Mouse (Mus musculus): ENCODE measurements at regions not wholly inside any gene's neighbourhood (a gene's known extent, or its start where the extent isn't known, plus 50 kb on each side); places are given as distances from the start of the nearest gene placed in this dataset.

DNA sequence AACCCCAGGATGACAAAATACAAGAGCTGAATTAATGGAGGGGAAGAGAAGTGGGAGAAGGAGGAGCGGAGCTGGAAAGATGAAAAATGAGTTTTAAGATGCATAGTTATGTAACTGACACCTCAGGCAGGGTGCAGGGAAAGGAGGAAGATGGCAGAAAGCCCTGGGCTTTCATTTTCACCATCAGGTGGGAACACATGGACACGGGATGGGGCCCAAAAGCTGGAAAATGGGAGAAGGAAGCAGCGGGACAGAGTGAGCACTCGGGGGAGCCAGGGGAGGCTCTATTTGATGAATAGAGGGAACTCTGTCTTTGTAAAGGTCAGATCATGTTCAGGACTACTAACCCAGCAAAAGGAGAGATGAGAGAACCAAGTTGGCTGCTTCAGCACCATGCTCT, 516.6 kb upstream of the Tnp1 start:
- Histone ChIP-seq H3K4me2 (no peak overlapping the region), H3K27me3 (replicated peaks) (no peaks in the 10 kb centered on the region), H3K4me1 (no peaks in the 10 kb centered on the region), H3K27ac (replicated peaks) (no peak overlapping the region), H3K36me3 (no peaks in the 10 kb centered on the region), H3K9ac (no peak overlapping the region), H3K9me3 (no peaks in the 10 kb centered on the region), H3K4me3 (no peak overlapping the region)
- ATAC-seq (ENCODE audit: extremely low read depth, insufficient number of reproducible peaks, low FRiP score, low TSS enrichment), result no peak
- WGBS, result 88% methylated on average over 4 of the region's 4 CpGs

DNA sequence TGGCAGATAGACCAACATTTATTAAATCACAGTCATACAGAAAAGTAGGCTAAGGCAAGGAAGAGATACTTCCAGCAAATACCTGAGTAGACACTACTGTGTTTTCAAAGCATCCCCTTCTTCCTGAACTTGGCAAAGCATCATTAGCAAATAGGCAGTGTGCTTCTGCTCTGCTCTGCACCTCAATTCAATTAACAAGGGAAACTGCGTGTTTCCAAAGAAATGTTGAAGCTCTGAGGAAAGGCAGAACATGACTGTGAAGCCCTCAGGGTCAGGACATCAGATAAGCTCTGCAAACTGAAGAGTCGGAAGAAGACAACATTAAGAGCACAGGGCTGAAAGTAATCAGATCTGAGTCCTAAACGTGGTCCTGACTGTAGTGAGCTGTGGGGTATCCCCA, 516.1 kb upstream of the Tnp1 start:
- H3K27ac ChIP-seq (replicated peaks), result no peak overlapping the region
- 30% methylated on average over 3 of the region's 3 CpGs for WGBS
- no peak for ATAC-seq (ENCODE audit: extremely low read depth, insufficient number of reproducible peaks, low FRiP score, low TSS enrichment)

DNA sequence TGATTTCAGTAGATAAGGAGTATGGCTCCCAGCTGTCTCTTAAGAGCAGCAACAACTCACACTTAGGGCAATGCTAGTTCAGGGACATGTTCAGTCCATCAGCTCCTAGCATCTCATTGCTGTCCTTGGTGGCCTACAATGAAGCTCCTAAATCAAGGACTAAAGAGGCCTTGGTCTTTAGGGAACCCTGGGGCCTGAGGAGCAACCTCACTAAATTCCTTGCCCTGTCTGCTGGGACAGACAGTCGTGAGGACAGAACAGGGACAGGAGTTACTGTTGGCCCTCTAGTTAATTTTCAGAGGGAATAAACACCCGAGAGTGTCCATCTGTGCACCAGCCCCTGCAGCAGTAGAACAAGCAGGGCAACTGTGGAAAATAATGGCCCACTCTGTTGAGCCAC, 514.6 kb upstream of the Tnp1 start:
- H3K9me3 ChIP-seq, result no peaks in the 10 kb centered on the region
- WGBS, result 67% methylated on average over 2 of the region's 2 CpGs
- H3K36me3 ChIP-seq, result no peaks in the 10 kb centered on the region
- no peaks in the 10 kb centered on the region for H3K4me1 ChIP-seq
- H3K4me3 ChIP-seq, result no peak overlapping the region
- H3K27ac ChIP-seq (replicated peaks), result no peak overlapping the region
- no peak overlapping the region for H3K9ac ChIP-seq
- H3K27me3 ChIP-seq (replicated peaks), result no peaks in the 10 kb centered on the region
- H3K4me2 ChIP-seq, result no peak overlapping the region
- ATAC-seq (ENCODE audit: extremely low read depth, insufficient number of reproducible peaks, low FRiP score, low TSS enrichment), result no peak

More for the DNA sequence above, 516.1 kb upstream of the Tnp1 start:
- H3K36me3 ChIP-seq, result no peaks in the 10 kb centered on the region
- no peaks in the 10 kb centered on the region for H3K9me3 ChIP-seq
- H3K9ac ChIP-seq, result no peak overlapping the region
- H3K4me1 ChIP-seq, result no peaks in the 10 kb centered on the region
- H3K4me2 ChIP-seq, result no peak overlapping the region
- H3K27me3 ChIP-seq (replicated peaks), result no peaks in the 10 kb centered on the region
- H3K4me3 ChIP-seq, result no peak overlapping the region

DNA sequence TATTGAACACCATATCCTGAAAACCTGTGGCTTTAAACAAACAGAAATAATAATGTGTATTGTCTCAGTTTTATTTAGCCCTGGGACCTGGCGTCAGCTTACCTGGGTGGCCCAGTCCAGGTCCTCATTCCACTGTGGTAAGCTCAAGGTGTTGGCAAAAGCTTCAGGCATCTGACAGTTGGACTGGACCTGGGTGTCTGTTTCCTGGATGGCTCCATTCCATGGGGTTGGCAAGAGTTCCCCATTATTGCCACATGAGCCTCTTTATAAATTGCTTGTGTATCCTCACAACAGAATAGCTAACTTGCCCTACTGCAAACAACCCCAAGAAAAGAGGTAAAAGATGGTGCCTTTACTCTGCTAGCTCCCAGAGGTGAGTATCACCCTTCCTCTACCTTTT, 512.9 kb upstream of the Tnp1 start:
- H3K4me2 ChIP-seq, result no peak overlapping the region
- no peak overlapping the region for H3K4me3 ChIP-seq
- H3K36me3 ChIP-seq, result no peaks in the 10 kb centered on the region
- H3K4me1 ChIP-seq, result no peaks in the 10 kb centered on the region
- no peaks in the 10 kb centered on the region for H3K9me3 ChIP-seq
- WGBS, result 85% methylated on average over 1 of the region's 1 CpGs
- no peak overlapping the region for H3K27ac ChIP-seq (replicated peaks)
- no peak for ATAC-seq (ENCODE audit: extremely low read depth, insufficient number of reproducible peaks, low FRiP score, low TSS enrichment)
- H3K9ac ChIP-seq, result no peak overlapping the region
- no peaks in the 10 kb centered on the region for H3K27me3 ChIP-seq (replicated peaks)

DNA sequence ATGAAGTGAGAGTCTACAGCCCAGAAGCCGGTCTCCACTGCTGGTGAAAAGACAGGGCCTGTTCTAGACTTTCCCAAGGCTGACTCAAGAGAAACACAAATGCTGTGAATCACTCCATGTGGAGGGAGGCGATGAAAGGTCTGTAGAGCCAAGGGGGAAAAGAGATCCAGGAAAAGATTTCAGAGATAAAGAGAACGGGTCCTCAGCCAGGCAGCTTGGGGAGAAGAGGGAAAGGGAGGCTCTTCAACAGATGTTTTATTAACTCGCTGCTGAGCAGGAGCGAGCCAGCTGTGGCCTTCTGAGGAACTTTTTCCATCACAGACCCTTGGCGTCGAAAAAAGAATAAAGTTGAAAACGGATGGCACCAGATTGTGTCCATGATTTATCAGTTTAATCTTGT, 500.7 kb upstream of the Tnp1 start:
- no peak overlapping the region for H3K4me3 ChIP-seq
- no peak overlapping the region for H3K9ac ChIP-seq
- 66% methylated on average over 8 of the region's 8 CpGs for WGBS
- no peak overlapping the region for H3K4me2 ChIP-seq
- no peaks in the 10 kb centered on the region; the same call in 1 of the 2 replicates for H3K27me3 ChIP-seq (replicated peaks)
- no peaks in the 10 kb centered on the region for H3K4me1 ChIP-seq
- H3K9me3 ChIP-seq, result no peaks in the 10 kb centered on the region
- no peak overlapping the region for H3K27ac ChIP-seq (replicated peaks)
- no peak for ATAC-seq (ENCODE audit: extremely low read depth, insufficient number of reproducible peaks, low FRiP score, low TSS enrichment)
- no peaks in the 10 kb centered on the region for H3K36me3 ChIP-seq

DNA sequence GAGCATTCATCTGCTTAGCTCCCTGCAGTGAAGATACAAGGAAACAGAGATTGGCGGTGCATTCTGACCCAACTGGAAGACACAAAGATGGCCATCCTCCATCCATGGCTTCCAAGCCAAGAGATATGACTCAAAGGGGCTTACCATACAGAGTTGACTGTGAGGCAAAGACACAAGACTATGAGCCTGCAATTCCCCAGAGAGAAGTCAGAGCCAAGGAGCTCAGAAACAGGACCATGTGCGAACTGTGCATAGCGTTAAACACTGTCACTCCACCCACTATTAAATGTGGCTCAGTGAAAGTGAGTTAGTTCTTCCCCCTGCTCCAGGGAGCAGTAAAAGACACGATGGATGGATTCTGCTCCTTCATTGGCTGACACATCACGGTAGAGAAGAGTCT, 500.1 kb upstream of the Tnp1 start:
- no peaks in the 10 kb centered on the region; the same call in 1 of the 2 replicates for H3K27me3 ChIP-seq (replicated peaks)
- no peak overlapping the region for H3K4me3 ChIP-seq
- no peaks in the 10 kb centered on the region for H3K36me3 ChIP-seq
- H3K4me1 ChIP-seq, result no peaks in the 10 kb centered on the region
- 79% methylated on average over 5 of the region's 5 CpGs for WGBS
- H3K9me3 ChIP-seq, result no peaks in the 10 kb centered on the region
- H3K4me2 ChIP-seq, result no peak overlapping the region
- no peak overlapping the region for H3K27ac ChIP-seq (replicated peaks)
- H3K9ac ChIP-seq, result no peak overlapping the region
- no peak for ATAC-seq (ENCODE audit: extremely low read depth, insufficient number of reproducible peaks, low FRiP score, low TSS enrichment)

DNA sequence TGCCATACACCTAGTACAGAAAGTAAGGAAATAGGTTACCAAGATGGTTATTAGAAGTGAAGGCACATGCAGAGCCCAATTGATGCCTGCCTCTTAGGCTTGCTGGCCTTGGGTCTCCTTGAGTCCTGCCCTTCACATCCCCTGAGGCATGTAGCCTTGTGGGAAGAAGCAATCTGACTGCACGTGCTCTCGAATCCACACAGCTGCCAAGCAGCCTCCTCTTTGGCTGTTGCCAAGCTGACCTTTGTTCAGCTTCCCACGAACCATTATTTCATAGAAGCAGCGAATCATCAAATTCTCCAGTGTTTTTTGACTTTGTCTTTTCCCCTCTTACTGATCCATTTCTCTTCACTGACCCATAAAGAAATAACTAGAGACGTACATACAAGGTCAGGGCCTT, 498.1 kb upstream of the Tnp1 start:
- no peak overlapping the region for H3K4me2 ChIP-seq
- H3K9me3 ChIP-seq, result no peaks in the 10 kb centered on the region
- no peaks in the 10 kb centered on the region; the same call in 1 of the 2 replicates for H3K27me3 ChIP-seq (replicated peaks)
- ATAC-seq (ENCODE audit: extremely low read depth, insufficient number of reproducible peaks, low FRiP score, low TSS enrichment), result no peak
- no peaks in the 10 kb centered on the region for H3K4me1 ChIP-seq
- no peaks in the 10 kb centered on the region for H3K36me3 ChIP-seq
- H3K9ac ChIP-seq, result no peak overlapping the region
- WGBS, result 75% methylated on average over 5 of the region's 5 CpGs
- H3K27ac ChIP-seq (replicated peaks), result no peak overlapping the region
- no peak overlapping the region for H3K4me3 ChIP-seq

DNA sequence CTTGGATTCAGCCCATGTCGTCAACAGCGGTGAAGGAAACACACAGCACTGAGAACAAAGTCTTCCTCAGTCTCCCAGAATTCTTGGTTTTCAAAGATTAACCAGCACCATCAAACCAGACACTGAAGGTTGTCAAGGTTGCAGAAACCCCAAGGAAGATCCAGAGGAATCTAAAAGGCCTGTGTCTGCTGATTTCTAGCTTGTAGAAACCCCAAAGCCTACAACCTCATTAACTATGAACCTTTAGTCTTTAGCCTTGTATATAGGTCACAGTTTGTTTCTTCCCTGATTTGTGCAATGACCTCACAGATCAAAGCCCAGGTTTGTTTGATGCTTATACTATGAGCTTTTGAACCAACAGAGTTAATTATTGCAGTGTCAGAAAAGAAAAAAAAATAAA, 497.1 kb upstream of the Tnp1 start:
- H3K27me3 ChIP-seq (replicated peaks), result no peaks in the 10 kb centered on the region; the same call in 1 of the 2 replicates
- H3K4me3 ChIP-seq, result no peak overlapping the region
- no peaks in the 10 kb centered on the region for H3K36me3 ChIP-seq
- H3K4me1 ChIP-seq, result no peaks in the 10 kb centered on the region
- no peak overlapping the region for H3K9ac ChIP-seq
- 86% methylated on average over 2 of the region's 2 CpGs for WGBS
- no peak overlapping the region for H3K27ac ChIP-seq (replicated peaks)
- no peaks in the 10 kb centered on the region for H3K9me3 ChIP-seq
- ATAC-seq (ENCODE audit: extremely low read depth, insufficient number of reproducible peaks, low FRiP score, low TSS enrichment), result no peak
- H3K4me2 ChIP-seq, result no peak overlapping the region

DNA sequence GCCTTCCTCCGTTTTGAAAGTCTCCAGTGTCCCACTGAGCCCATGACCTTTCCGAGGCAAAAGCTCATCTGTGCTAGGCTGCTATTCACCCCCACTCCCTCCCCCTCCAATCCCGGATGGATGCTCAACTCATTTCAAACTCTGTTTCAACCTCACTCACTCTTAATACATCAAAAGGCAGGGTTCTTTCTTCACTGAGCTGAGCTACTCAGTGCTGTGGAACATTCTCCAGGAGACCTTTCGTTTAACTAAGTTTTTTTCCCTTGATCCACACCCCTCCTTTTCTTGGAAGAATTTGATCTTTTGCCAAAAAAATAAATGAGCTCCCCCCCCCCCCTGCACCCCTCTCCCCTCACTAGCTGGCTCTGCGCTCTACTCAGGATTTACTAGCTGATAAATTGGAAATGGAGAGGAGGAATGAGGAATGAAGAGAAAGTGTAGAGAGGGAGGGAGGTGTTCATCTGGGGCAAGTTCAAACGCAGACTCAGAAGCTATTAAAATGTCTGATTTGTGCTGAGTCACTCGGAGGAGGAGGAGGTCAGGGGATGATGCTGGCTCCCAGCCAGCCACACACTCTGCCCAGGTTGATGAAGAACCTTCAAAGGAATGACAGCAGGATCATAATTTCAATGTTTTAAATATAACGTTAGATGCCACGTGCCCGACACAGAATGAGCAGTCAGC, 491.5 kb upstream of the Tnp1 start:
- no peak overlapping the region for H3K4me2 ChIP-seq
- no peak for ATAC-seq (ENCODE audit: extremely low read depth, insufficient number of reproducible peaks, low FRiP score, low TSS enrichment)
- H3K9me3 ChIP-seq, result no peaks in the 10 kb centered on the region
- no peaks in the 10 kb centered on the region; the same call in 1 of the 2 replicates for H3K27me3 ChIP-seq (replicated peaks)
- no peaks in the 10 kb centered on the region for H3K36me3 ChIP-seq
- no peak overlapping the region for H3K4me3 ChIP-seq
- H3K4me1 ChIP-seq, result 0 out of 2 replicates have a peak, but pooled peaks cover 3% of the 10 kb centered on the region
- no peak overlapping the region for H3K9ac ChIP-seq
- no peak overlapping the region for H3K27ac ChIP-seq (replicated peaks)
- WGBS, result 59% methylated on average over 10 of the region's 10 CpGs

DNA sequence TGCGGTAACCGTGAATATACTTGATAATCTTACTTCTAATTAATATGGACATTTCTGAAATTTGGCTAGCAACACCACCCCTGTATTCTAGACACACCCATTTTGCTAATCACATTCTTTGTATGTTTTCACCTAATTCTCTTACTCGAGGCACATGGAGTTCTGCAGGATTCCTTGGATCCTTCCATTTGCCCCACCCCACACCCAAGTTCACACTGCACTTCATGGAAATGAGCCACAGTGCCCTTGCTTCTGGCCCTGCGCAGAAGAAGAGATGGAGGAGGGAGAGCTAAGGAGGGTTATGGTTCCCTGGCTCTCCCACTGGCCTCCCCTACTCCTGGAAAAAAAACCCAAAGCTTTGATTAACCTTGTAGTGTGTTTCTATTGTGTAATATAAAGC, 487.9 kb upstream of the Tnp1 start:
- Histone ChIP-seq H3K9ac (no peak overlapping the region), H3K4me2 (no peak overlapping the region), H3K27me3 (replicated peaks) (no peaks in the 10 kb centered on the region), H3K4me3 (no peak overlapping the region), H3K9me3 (no peaks in the 10 kb centered on the region), H3K4me1 (0 out of 2 replicates have a peak, but pooled peaks cover 3% of the 10 kb centered on the region), H3K27ac (replicated peaks) (no peak overlapping the region), H3K36me3 (no peaks in the 10 kb centered on the region)
- no peak for ATAC-seq (ENCODE audit: extremely low read depth, insufficient number of reproducible peaks, low FRiP score, low TSS enrichment)
- 82% methylated on average over 4 of the region's 4 CpGs for WGBS

DNA sequence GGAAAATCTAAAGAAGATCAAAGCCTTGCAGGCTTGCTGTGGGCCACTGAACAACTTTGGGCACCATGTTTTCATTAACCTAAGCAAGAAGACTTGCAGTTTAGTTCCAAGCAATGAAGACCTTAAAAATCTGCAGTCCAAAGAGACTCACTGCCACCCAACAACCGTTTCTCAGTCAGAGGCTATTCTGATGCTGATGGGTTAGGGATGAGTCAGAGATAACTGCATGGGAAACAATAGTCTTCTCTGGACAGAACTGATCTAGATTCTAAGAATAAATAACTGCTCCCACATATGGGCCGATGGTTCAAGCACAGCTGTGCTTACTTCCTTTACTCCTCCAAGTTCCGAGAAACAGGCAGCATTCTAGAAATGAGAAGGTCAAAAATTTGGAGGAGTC, 485.0 kb upstream of the Tnp1 start:
- no peak overlapping the region for H3K9ac ChIP-seq
- no peaks in the 10 kb centered on the region for H3K36me3 ChIP-seq
- H3K4me2 ChIP-seq, result no peak overlapping the region
- H3K4me3 ChIP-seq, result no peak overlapping the region
- no peaks in the 10 kb centered on the region for H3K27me3 ChIP-seq (replicated peaks)
- H3K9me3 ChIP-seq, result no peaks in the 10 kb centered on the region
- ATAC-seq (ENCODE audit: extremely low read depth, insufficient number of reproducible peaks, low FRiP score, low TSS enrichment), result no peak
- 64% methylated on average over 3 of the region's 3 CpGs for WGBS
- H3K27ac ChIP-seq (replicated peaks), result no peak overlapping the region
- H3K4me1 ChIP-seq, result no peaks in the 10 kb centered on the region

DNA sequence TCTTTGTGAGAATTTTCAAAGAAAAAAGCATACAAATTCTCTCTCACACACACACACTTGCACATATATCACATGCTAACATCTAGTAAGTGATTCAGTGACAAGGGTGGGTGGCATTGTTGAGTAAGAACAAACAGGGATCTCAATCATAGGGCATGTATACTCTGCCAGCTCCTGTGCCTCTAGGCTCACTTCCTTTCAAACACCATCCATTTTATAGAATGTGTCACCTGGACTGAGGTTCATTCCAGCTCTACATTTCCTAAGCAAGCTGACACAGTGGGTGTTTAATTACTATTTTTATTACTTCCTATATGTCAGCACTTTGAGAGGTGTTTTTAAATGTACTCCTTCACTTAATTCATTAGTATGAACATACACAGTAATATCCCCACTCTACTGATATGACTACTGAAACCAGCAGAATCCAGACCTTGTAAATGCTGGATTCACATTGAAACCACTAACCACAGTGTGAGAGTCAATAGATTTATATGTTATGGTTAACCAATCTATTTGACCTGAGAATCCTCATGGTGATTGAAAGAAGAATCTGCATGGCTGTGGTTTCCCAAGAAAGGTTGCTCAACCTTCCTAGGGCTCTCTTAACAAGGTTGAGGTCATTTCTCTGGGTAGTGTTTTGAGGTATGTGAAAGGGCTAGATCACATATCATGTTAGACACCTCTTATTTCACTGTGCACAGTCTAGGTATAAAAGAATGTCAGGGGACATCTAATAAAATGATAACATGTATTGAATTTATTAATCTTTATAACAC, 480.5 kb upstream of the Tnp1 start:
- Histone ChIP-seq H3K9ac (no peak overlapping the region), H3K27me3 (replicated peaks) (no peaks in the 10 kb centered on the region), H3K4me3 (no peak overlapping the region), H3K36me3 (no peaks in the 10 kb centered on the region), H3K4me1 (no peaks in the 10 kb centered on the region), H3K4me2 (no peak overlapping the region), H3K27ac (replicated peaks) (no peak overlapping the region), H3K9me3 (no peaks in the 10 kb centered on the region)
- ATAC-seq (ENCODE audit: extremely low read depth, insufficient number of reproducible peaks, low FRiP score, low TSS enrichment), result no peak

All from heart, embryonic 13.5 days (tissue).